Mouse (Mus musculus) leukemia stem cell, adult 10-12 weeks (primary cell): ENCODE results near the gene Itgb3. TPM values are rescaled to one million over a fixed set of nuclear protein-coding genes. Genes with fewer than 3 reads are reported as not detected.

Source experiments
- polyA plus RNA-seq: library from polyadenylated mRNA; stranded (reverse); fragments of >175 nt; gene quantifications from 2 replicates; pipeline ENCODE4 v1.2.3, GENCODE M21; 2012; ENCODE audit warnings: low replicate concordance

Gene Itgb3
- 0.32 and 1.4 TPM in 2 replicates for polyA plus RNA-seq

GRCm38 (mm10) chr11:104607491-104608245 is at the start of gene Itgb3:
Itgb3 (plus strand) TSS chr11:104608000.

DNA sequence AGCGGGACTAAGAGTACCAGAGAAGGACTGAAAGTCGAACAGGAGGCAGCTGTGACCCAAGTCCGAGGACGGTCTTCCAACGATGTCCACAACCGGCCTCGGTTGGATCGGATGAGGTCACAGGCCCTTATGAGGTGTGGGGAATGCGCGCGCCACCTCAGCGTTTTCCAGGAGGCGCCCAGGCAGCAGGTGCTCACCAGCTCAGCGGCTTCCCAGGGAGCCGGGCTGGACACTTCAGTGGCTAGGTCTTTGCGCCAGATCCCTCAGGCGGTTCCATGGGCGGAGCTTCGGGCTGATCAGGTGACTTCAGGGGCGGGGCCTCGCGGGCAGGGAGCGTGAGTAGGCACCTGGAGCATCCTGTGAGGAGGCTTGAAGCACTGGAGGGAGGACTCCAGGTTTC is 77.7 kb downstream of the Itgb3 start, which contains the start of gene Gm11639:
Gene Gm11639, plus strand, starts transcription at position 160 of the 400 bp plus-strand sequence.

Other genes with a start within 250 kb of the Itgb3 start
- gene Kansl1, start 139.1 kb upstream of the Itgb3 start, polyA plus RNA-seq, result 173 and 239 TPM in 2 replicates
- 4.1 and 11.8 TPM in 2 replicates for gene Cdc27, start 57.4 kb upstream of the Itgb3 start, polyA plus RNA-seq
- 2.1 and 5.6 TPM in 2 replicates for gene Myl4, start 57.3 kb upstream of the Itgb3 start, polyA plus RNA-seq
- not detected in 2 replicates for gene Gm11639, start 77.7 kb downstream of the Itgb3 start, polyA plus RNA-seq